Mouse (Mus musculus) left cerebral cortex, postnatal 10 days (tissue): Measurements from ENCODE around the gene Dupd1. TPM values are rescaled to one million over a fixed set of nuclear protein-coding genes. Genes with fewer than 3 reads are reported as not detected.

Experiments used
- DNase-seq, 2 experiments: peaks; one replicate each; pipeline ENCODE4 v3.0.0; 2021 to 2022; ENCODE audit warnings: low spot score in 2 of 2, mixed read lengths in 1 of 2; ENCODE audit errors: extremely low spot score in 1 of 2
- intact Hi-C: fragments of 180-260 bp; cut with DNase I; formaldehyde crosslinking; loops from one replicate; pipeline ENCODE4 v1.15.1; 2025
- total RNA-seq, 2 experiments: library from RNA; stranded (reverse); gene quantifications; 2 replicates each; pipeline ENCODE4 v1.2.3; 2021

The Dupd1 gene
- total RNA-seq, 2 experiments from 2014 or later: not detected

DNA sequence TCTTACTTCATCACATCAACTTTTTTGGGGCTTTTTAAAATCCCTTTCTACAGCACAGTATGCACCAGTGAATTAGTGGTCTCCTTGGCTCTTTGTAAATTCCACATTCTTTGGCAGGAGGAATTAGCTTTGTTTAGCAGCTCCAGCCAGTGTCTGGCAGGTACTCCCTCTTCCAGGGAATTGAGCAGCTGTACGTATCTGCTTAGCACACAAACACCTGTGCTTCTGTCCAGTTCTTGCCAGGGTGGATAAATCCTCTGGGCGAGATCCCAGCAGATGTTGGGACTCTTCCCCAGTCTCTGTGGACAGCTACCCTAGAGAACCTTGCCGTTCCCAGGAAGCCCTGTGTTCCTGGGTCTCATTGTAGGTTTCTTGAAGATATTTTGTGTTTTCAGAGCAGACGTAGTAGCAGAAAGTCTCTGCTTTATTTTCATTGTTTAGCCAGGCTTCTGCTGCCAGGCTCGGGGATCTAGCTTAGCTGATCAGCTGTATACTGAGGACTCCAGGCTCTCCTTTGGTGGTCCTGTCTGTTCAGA, 82.6 kb downstream of the Dupd1 start:
- DNase-seq: no peak
- intact Hi-C loops: no loop called here

Other genes with a start within 250 kb of the Dupd1 start
- 10 to 100 TPM; 63.8 to 65.1 TPM for gene Kat6b, start 233.1 kb downstream of the Dupd1 start, total RNA-seq
- gene Samd8, start 36.0 kb upstream of the Dupd1 start, total RNA-seq: 100 to 1,000 TPM; 103 to 105 TPM
- under 1 TPM in 1 of 2 experiments, not detected in 1; 0.39 TPM for gene Dusp13, start 36.6 kb upstream of the Dupd1 start, total RNA-seq
- 100 to 1,000 TPM; 210 to 217 TPM for gene Vdac2, start 110.7 kb upstream of the Dupd1 start, total RNA-seq
- gene Comtd1, start 134.4 kb upstream of the Dupd1 start, total RNA-seq: 10 to 100 TPM; 37.7 to 40.8 TPM